Mouse (Mus musculus): ENCODE measurements around the gene Dmwd. TPM values are rescaled to one million over a fixed set of nuclear protein-coding genes. Genes with fewer than 3 reads are reported as not detected.
A peak's percentile ranks its signal among the peaks of the same experiment; 100 is the strongest.

The Dmwd gene
- polyA plus RNA-seq, 1 experiment from 2014 or later, result 21.6 TPM

DNA sequence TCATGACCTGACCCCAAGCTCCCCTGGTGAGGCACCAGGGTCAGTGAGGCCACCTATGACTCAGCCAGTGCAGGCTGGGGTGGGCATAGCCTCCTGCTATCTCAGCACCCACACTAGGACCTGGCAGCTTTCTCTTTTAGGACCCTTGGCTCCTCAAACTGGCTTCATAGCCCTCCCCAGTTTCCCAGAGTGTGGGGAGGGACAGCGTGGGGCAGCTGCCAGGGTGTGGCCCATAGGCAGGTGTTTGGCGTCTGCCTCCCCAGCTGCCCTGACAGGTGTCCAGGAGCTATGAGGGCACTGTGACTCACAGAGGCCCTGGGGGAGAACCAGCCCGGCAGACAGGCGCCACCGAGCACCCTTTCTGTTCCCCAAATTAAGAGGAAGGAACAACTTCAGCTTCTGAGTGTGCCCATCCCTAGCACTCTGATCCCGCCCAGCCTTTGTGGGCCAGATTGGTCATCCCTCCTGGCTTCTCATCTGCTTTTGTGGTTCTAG, 8.3 kb downstream of the Dmwd start:
- Histone ChIP-seq H3K4me2 (peak overlapping the region; percentile 37; the same call in 1 of the 2 replicates), H3K4me1 (replicated peaks) (peaks cover 44% of the 10 kb centered on the region), H3K27ac (peak overlapping the region; percentile 69; the same call in 1 of the 2 replicates), H3K4me3 (replicated peaks) (no peak overlapping the region; the same call in 1 of the 2 replicates), H3K9me3 (no peaks in the 10 kb centered on the region), H3K27me3 (no peaks in the 10 kb centered on the region), H3K9ac (replicated peaks) (no peak overlapping the region), H3K36me3 (peaks cover 81% of the 10 kb centered on the region)
- 67% methylated on average over 6 of the region's 6 CpGs for WGBS
- no peak for ATAC-seq (ENCODE audit: insufficient number of reproducible peaks, insufficient read depth, low FRiP score, low TSS enrichment, low read depth)

DNA sequence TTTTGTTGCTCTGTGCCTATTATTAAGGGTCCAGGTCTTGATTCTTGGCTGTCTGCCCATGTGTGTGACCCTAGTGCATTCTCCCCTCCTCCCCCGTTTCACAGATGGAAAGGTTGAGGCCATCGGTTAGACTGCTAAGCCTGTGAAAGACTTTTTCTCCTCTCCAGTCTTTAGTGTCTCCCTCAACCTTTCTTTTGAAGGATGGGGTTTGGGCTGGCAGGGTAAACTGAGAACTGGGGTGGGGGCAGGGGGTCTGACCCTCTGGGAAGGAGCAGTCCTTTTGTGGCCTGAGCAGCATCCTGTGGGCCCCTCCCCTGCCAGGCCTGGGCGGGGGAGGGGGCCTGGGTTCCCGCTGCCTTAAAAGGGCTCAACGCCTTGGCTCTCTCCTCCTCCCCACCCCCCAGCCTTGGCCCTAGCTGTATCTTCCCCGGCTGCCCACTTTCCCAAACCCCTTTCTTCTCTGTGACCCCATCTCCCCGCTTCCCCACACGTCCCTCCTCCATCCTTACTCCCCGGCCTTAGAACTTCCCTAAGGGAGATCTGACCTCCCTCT, 9.0 kb downstream of the Dmwd start:
- peak overlapping the region; percentile 56; the same call in 1 of the 2 replicates for H3K27ac ChIP-seq
- 18% methylated on average over 9 of the region's 9 CpGs for WGBS
- peaks cover 80% of the 10 kb centered on the region for H3K36me3 ChIP-seq
- ATAC-seq (ENCODE audit: insufficient number of reproducible peaks, insufficient read depth, low FRiP score, low TSS enrichment, low read depth), result no peak
- no peaks in the 10 kb centered on the region for H3K9me3 ChIP-seq
- H3K4me3 ChIP-seq (replicated peaks), result no peak overlapping the region; the same call in 1 of the 2 replicates
- H3K27me3 ChIP-seq, result no peaks in the 10 kb centered on the region
- H3K9ac ChIP-seq (replicated peaks), result peak overlapping the region; percentile 27; the same call in 1 of the 2 replicates
- peaks cover 44% of the 10 kb centered on the region for H3K4me1 ChIP-seq (replicated peaks)
- H3K4me2 ChIP-seq, result peak overlapping the region; percentile 37

DNA sequence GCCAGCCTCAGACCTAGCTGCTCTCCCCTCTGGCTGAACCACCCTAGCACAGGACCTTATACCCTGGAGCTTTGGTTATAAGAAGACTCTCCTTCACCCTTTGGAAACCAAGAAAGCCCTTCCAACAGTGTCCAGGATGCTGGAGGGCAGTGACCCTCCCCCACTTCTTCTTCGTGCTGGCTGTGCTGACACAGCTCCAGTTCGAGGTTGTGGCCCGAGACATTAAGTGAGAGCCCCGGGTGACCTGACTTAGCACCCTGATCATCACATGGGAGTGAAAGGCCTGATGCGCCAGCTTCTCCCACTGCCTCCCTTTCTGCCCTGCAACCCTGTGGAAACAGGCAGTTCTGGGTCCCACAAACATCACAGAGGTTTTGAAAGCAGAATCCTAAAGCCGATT, 9.5 kb downstream of the Dmwd start:
- H3K36me3 ChIP-seq, result peaks cover 80% of the 10 kb centered on the region

DNA sequence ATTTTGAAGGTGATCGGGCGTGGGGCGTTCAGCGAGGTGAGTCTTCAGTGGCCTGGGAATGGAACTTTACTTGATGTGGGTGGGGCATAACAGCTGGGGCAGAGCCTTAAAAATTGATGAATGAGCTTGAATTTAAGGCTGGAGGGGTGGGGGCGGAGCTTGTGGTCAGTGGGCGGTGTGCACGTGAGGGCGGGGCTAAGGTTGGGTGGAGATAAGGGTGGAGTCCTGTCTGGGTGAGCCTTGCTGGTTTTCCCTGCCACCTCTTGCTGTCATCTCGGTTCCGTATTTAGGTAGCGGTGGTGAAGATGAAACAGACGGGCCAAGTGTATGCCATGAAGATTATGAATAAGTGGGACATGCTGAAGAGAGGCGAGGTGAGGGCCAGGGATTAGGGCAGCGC, 10.0 kb downstream of the Dmwd start:
- Histone ChIP-seq H3K4me3 (replicated peaks) (peak overlapping the region; percentile 9; the same call in 1 of the 2 replicates), H3K36me3 (peaks cover 80% of the 10 kb centered on the region), H3K9me3 (no peaks in the 10 kb centered on the region), H3K9ac (replicated peaks) (no peak overlapping the region), H3K4me2 (peak overlapping the region; percentile 37), H3K27ac (0 out of 2 replicates have a peak overlapping the region, but pooled peaks have one; percentile 56), H3K27me3 (peaks cover 7% of the 10 kb centered on the region), H3K4me1 (replicated peaks) (peaks cover 44% of the 10 kb centered on the region)
- WGBS, result 7% methylated on average over 14 of the region's 14 CpGs
- no peak for ATAC-seq (ENCODE audit: insufficient number of reproducible peaks, insufficient read depth, low FRiP score, low TSS enrichment, low read depth)

More for the DNA sequence above, 9.5 kb downstream of the Dmwd start:
- H3K9ac ChIP-seq (replicated peaks), result 0 out of 2 replicates have a peak overlapping the region, but pooled peaks have one; percentile 27
- peaks cover 1% of the 10 kb centered on the region for H3K27me3 ChIP-seq
- peak overlapping the region; percentile 37 for H3K4me2 ChIP-seq
- peak overlapping the region; percentile 9; the same call in 1 of the 2 replicates for H3K4me3 ChIP-seq (replicated peaks)
- peak overlapping the region; percentile 56; the same call in 1 of the 2 replicates for H3K27ac ChIP-seq
- WGBS, result 7% methylated on average over 6 of the region's 6 CpGs
- ATAC-seq (ENCODE audit: insufficient number of reproducible peaks, insufficient read depth, low FRiP score, low TSS enrichment, low read depth), result no peak
- H3K4me1 ChIP-seq (replicated peaks), result peaks cover 44% of the 10 kb centered on the region
- H3K9me3 ChIP-seq, result no peaks in the 10 kb centered on the region

DNA sequence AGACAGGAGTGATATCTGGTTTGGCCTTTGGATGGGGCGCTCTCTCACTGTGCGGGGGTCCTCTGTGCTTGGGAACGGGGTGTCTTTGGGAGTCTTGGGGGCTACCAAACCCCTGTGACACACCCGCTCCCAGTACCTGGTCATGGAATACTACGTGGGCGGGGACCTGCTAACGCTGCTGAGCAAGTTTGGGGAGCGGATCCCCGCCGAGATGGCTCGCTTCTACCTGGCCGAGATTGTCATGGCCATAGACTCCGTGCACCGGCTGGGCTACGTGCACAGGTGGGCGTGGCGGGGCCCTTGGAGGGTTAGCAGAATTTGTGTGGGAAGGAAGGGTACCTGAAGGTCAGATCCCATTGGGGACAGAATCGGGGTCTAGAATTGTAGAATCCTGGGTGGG, 10.7 kb downstream of the Dmwd start:
- H3K4me1 ChIP-seq (replicated peaks), result peaks cover 49% of the 10 kb centered on the region
- no peak overlapping the region for H3K4me2 ChIP-seq
- H3K27me3 ChIP-seq, result peaks cover 14% of the 10 kb centered on the region
- H3K4me3 ChIP-seq (replicated peaks), result no peak overlapping the region
- peaks cover 75% of the 10 kb centered on the region for H3K36me3 ChIP-seq
- no peaks in the 10 kb centered on the region for H3K9me3 ChIP-seq
- 57% methylated on average over 18 of the region's 18 CpGs for WGBS
- no peak for ATAC-seq (ENCODE audit: insufficient number of reproducible peaks, insufficient read depth, low FRiP score, low TSS enrichment, low read depth)
- no peak overlapping the region for H3K9ac ChIP-seq (replicated peaks)
- no peak overlapping the region for H3K27ac ChIP-seq

DNA sequence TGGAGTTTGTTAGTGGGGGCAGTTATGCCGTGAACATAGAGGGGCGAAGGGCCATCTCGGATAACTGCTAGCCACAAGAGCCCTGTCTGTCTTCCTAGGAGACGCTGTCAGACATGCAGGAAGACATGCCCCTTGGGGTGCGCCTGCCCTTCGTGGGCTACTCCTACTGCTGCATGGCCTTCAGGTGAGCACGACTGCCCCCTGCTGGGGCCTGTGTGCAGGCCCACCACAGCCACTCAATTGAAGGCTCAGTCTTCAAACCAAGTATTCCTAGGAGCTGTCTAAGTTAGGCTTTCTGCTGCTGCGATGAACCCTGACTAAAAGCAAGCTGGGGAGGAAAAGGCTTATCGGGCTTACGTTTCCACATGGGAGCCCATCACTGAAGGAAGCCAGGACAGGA, 12.8 kb downstream of the Dmwd start:
- Histone ChIP-seq H3K9me3 (no peaks in the 10 kb centered on the region), H3K27ac (no peak overlapping the region), H3K36me3 (peaks cover 55% of the 10 kb centered on the region), H3K27me3 (peaks cover 18% of the 10 kb centered on the region), H3K4me2 (no peak overlapping the region), H3K4me1 (replicated peaks) (peaks cover 47% of the 10 kb centered on the region), H3K4me3 (replicated peaks) (no peak overlapping the region), H3K9ac (replicated peaks) (no peak overlapping the region)
- ATAC-seq (ENCODE audit: insufficient number of reproducible peaks, insufficient read depth, low FRiP score, low TSS enrichment, low read depth), result no peak
- 43% methylated on average over 10 of the region's 10 CpGs for WGBS

DNA sequence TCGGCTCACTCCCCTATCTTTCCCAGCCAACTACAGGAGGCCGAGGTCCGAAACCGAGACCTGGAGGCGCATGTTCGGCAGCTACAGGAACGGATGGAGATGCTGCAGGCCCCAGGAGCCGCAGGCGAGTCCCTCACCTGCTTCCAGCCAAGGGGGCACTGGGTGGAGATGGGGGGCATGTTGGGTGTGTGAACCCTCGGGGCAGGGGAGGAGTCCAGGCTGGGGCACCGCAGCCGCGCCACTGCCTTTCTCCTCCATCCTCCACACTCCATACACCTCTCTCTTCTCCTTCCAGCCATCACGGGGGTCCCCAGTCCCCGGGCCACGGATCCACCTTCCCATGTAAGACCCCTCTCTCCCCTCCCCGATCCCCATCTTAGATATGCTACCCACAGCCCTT, 15.9 kb downstream of the Dmwd start:
- no peak for ATAC-seq (ENCODE audit: insufficient number of reproducible peaks, insufficient read depth, low FRiP score, low TSS enrichment, low read depth)
- peaks cover 18% of the 10 kb centered on the region for H3K27me3 ChIP-seq
- H3K9me3 ChIP-seq, result no peaks in the 10 kb centered on the region
- H3K27ac ChIP-seq, result 0 out of 2 replicates have a peak overlapping the region, but pooled peaks have one; percentile 94
- H3K9ac ChIP-seq (replicated peaks), result peak overlapping the region; percentile 66
- H3K36me3 ChIP-seq, result peaks cover 46% of the 10 kb centered on the region
- peaks cover 33% of the 10 kb centered on the region for H3K4me1 ChIP-seq (replicated peaks)
- H3K4me3 ChIP-seq (replicated peaks), result peak overlapping the region; percentile 85
- H3K4me2 ChIP-seq, result peak overlapping the region; percentile 92
- 28% methylated on average over 17 of the region's 17 CpGs for WGBS

DNA sequence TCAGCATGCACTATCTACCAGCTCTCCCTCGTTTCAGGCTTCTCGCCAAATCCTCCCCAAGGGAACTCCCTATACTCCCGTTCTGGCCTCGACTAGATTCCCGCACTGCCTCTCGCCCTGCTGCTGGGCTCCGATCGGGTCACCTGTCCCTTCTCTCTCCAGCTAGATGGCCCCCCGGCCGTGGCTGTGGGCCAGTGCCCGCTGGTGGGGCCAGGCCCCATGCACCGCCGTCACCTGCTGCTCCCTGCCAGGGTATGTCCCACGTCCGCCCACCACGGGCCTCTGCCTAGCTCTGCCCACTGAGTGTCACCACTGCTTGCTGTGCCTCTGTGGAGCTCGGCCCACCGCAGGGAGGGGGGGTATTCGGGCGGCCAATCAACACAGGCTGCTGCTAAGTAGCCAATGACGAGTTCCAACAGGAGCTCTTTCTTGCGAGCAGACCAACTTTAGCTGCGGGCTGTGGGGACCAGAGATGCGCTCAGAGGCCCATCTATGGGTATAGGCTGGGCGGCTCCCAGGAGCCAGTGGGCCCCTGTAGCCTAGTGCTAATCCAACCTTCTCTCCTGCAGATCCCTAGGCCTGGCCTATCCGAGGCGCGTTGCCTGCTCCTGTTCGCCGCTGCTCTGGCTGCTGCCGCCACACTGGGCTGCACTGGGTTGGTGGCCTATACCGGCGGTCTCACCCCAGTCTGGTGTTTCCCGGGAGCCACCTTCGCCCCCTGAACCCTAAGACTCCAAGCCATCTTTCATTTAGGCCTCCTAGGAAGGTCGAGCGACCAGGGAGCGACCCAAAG, 16.6 kb downstream of the Dmwd start:
- peak; percentile 41 for ATAC-seq (ENCODE audit: insufficient number of reproducible peaks, insufficient read depth, low FRiP score, low TSS enrichment, low read depth)
- Histone ChIP-seq H3K4me3 (replicated peaks) (peak overlapping the region; percentile 85), H3K27me3 (peaks cover 18% of the 10 kb centered on the region), H3K36me3 (peaks cover 46% of the 10 kb centered on the region), H3K4me1 (replicated peaks) (peaks cover 40% of the 10 kb centered on the region), H3K9me3 (no peaks in the 10 kb centered on the region), H3K27ac (peak overlapping the region; percentile 94), H3K9ac (replicated peaks) (peak overlapping the region; percentile 66), H3K4me2 (peak overlapping the region; percentile 92)
- 2% methylated on average over 38 of the region's 38 CpGs for whole genome bisulfite sequencing

DNA sequence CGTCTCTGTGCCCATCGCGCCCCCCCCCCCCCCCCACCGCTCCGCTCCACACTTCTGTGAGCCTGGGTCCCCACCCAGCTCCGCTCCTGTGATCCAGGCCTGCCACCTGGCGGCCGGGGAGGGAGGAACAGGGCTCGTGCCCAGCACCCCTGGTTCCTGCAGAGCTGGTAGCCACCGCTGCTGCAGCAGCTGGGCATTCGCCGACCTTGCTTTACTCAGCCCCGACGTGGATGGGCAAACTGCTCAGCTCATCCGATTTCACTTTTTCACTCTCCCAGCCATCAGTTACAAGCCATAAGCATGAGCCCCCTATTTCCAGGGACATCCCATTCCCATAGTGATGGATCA, 17.1 kb downstream of the Dmwd start:
- Histone ChIP-seq H3K27me3 (peaks cover 18% of the 10 kb centered on the region), H3K4me3 (replicated peaks) (peak overlapping the region; percentile 85), H3K27ac (peak overlapping the region; percentile 94), H3K4me2 (peak overlapping the region; percentile 92), H3K9ac (replicated peaks) (peak overlapping the region; percentile 66), H3K9me3 (no peaks in the 10 kb centered on the region), H3K36me3 (peaks cover 45% of the 10 kb centered on the region), H3K4me1 (replicated peaks) (peaks cover 43% of the 10 kb centered on the region)
- ATAC-seq (ENCODE audit: insufficient number of reproducible peaks, insufficient read depth, low FRiP score, low TSS enrichment, low read depth), result peak; percentile 11
- WGBS, result 0% methylated on average over 14 of the region's 15 CpGs

DNA sequence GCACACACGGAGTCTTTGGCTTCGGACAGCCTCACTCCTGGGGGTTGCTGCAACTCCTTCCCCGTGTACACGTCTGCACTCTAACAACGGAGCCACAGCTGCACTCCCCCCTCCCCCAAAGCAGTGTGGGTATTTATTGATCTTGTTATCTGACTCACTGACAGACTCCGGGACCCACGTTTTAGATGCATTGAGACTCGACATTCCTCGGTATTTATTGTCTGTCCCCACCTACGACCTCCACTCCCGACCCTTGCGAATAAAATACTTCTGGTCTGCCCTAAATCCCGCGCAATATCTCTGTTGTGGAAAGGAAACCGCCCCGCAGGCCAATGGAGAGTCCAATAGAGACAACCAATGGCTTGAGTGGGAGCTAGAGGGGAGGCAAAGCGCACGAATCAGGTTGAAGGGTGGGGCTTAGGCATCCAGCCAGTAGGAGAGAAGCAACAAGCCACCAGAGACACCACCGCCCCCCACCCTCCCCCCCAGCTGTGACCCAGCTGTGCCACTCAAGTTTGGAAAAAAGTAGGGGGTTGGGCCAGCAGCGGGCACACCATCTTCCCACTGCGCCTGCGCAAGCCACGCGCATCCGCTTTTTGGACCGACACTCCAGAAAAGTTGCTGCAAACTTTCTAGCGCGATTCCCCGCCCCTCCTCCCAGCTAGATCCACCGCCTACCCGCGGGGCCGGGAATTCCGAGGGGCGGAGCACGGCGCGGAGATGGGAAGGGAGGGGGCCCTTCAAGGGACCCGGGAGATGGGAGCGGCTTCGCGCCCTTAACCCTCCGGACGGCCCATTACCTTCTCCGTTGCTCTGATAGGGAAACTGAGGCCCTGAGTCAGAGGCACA, 17.7 kb downstream of the Dmwd start:
- Histone ChIP-seq H3K9me3 (no peaks in the 10 kb centered on the region), H3K4me3 (replicated peaks) (peak overlapping the region; percentile 85), H3K27me3 (peaks cover 18% of the 10 kb centered on the region), H3K4me2 (peak overlapping the region; percentile 92), H3K27ac (peak overlapping the region; percentile 98), H3K9ac (replicated peaks) (peak overlapping the region; percentile 94), H3K36me3 (peaks cover 39% of the 10 kb centered on the region), H3K4me1 (replicated peaks) (peaks cover 46% of the 10 kb centered on the region)
- WGBS, result under 1% methylated on average over 45 of the region's 45 CpGs
- peak; percentile 86 for ATAC-seq (ENCODE audit: insufficient number of reproducible peaks, insufficient read depth, low FRiP score, low TSS enrichment, low read depth)
